11 mouse cellular contexts compared by ENCODE assay signal in genomic region chr11:102051541-102051940, GRCm38 (mm10). TPM values are rescaled to one million over a fixed set of nuclear protein-coding genes. Genes with fewer than 3 reads are reported as not detected.
DNase-seq lines count a peak whose midpoint lies in the region; ATAC-seq and TF ChIP-seq lines count a peak whose summit lies in the region.
"Had no signal": no experiment of that assay in that cellular context is flagged by ENCODE, and none has a peak within 500 bp of the region (broad histone marks: within the 10 kb centered on the region; RNA-seq: fewer than 3 reads in every experiment).

No protein-coding gene starts in this region.

- H3K79me2 ChIP-seq in liver, adult 2 months (ENCODE audit: control insufficient read depth, insufficient read depth, low read length): no peaks in the 10 kb centered on the region

- TF ChIP-seq CTCF in liver, adult 2 months (IDR thresholded peaks at IDR 0.05; ENCODE audit: low read depth, low read length): no peak
- no peak for TF ChIP-seq CTCF in midbrain, postnatal 0 days (IDR thresholded peaks at IDR 0.05)

- no peaks in the 10 kb centered on the region for H3K9me3 ChIP-seq in heart, embryonic 14.5 days (ENCODE audit: control insufficient read depth, low read length)
- no peaks in the 10 kb centered on the region for H3K9me3 ChIP-seq in stomach, embryonic 16.5 days (replicated peaks; ENCODE audit: control insufficient read depth, low read length)
- no peaks in the 10 kb centered on the region for H3K9me3 ChIP-seq in midbrain, postnatal 0 days (ENCODE audit: low read length)
- H3K9me3 ChIP-seq: limb, embryonic 15.5 days had no signal

- H3K27ac ChIP-seq in liver, adult 2 months (replicated peaks; ENCODE audit: insufficient read depth, low read depth, low read length): peak overlapping the region; percentile 77
- peak overlapping the region; percentile 81 to 90 for H3K27ac ChIP-seq in heart, embryonic 14.5 days (replicated peaks in 1 of 2; ENCODE audit: control insufficient read depth in 1 of 2, insufficient read depth in 1 of 2, low read depth in 2 of 2, low read length in 2 of 2)
- H3K27ac ChIP-seq in stomach, embryonic 16.5 days (ENCODE audit: low read length): peak overlapping the region; percentile 69; the same call in 1 of the 2 replicates
- no peak overlapping the region for H3K27ac ChIP-seq in midbrain, postnatal 0 days (ENCODE audit: low read depth, low read length)

- H3K36me3 ChIP-seq in liver, adult 2 months (ENCODE audit: control insufficient read depth, insufficient read depth, low read length): no peaks in the 10 kb centered on the region
- H3K36me3 ChIP-seq in heart, embryonic 14.5 days (ENCODE audit: control insufficient read depth, insufficient read depth, low read length): no peaks in the 10 kb centered on the region
- H3K36me3 ChIP-seq in stomach, embryonic 16.5 days (ENCODE audit: control insufficient read depth, insufficient read depth, low read length): no peaks in the 10 kb centered on the region
- H3K36me3 ChIP-seq in midbrain, postnatal 0 days (ENCODE audit: insufficient read depth, low read length): no peaks in the 10 kb centered on the region
- H3K36me3 ChIP-seq: limb, embryonic 15.5 days had no signal

- no peak overlapping the region for H3K4me3 ChIP-seq in liver, adult 2 months (ENCODE audit: insufficient read depth, low read depth, low read length)
- 0 out of 4 replicates have a peak overlapping the region, but pooled peaks of 1 of the 2 experiments have one; percentile 13 for H3K4me3 ChIP-seq in heart, embryonic 14.5 days (ENCODE audit: control insufficient read depth in 1 of 2, insufficient read depth in 1 of 2, low read depth in 1 of 2, low read length in 2 of 2)
- H3K4me3 ChIP-seq in stomach, embryonic 16.5 days (replicated peaks; ENCODE audit: low read length): no peak overlapping the region
- H3K4me3 ChIP-seq in midbrain, postnatal 0 days (ENCODE audit: low read depth, low read length): no peak overlapping the region
- H3K4me3 ChIP-seq: limb, embryonic 15.5 days had no signal

- H3K4me1 ChIP-seq in liver, adult 2 months (ENCODE audit: control insufficient read depth, insufficient read depth, low read length): peaks cover 8% of the 10 kb centered on the region; the same call in 1 of the 2 replicates
- peaks cover 0 to 7% of the 10 kb centered on the region in 2 experiments; a peak in 1 of 4 replicates for H3K4me1 ChIP-seq in heart, embryonic 14.5 days (ENCODE audit: control insufficient read depth in 2 of 2, insufficient read depth in 2 of 2, low read length in 2 of 2)
- H3K4me1 ChIP-seq in stomach, embryonic 16.5 days (ENCODE audit: control insufficient read depth, insufficient read depth, low read length): no peaks in the 10 kb centered on the region
- no peaks in the 10 kb centered on the region for H3K4me1 ChIP-seq in midbrain, postnatal 0 days (ENCODE audit: insufficient read depth, low read length)

- H3K27me3 ChIP-seq in liver, adult 2 months (ENCODE audit: control insufficient read depth, insufficient read depth, low read length): no peaks in the 10 kb centered on the region
- no peaks in the 10 kb centered on the region for H3K27me3 ChIP-seq in heart, embryonic 14.5 days (ENCODE audit: control insufficient read depth, insufficient read depth, low read length)
- H3K27me3 ChIP-seq in stomach, embryonic 16.5 days (ENCODE audit: control insufficient read depth, insufficient read depth, low read length): no peaks in the 10 kb centered on the region
- H3K27me3 ChIP-seq in midbrain, postnatal 0 days (ENCODE audit: insufficient read depth, low read length): no peaks in the 10 kb centered on the region
- H3K27me3 ChIP-seq: limb, embryonic 15.5 days had no signal

- no peak overlapping the region for H3K4me2 ChIP-seq in heart, embryonic 14.5 days (ENCODE audit: low read length)
- no peak overlapping the region for H3K4me2 ChIP-seq in stomach, embryonic 16.5 days (ENCODE audit: low read depth, low read length)
- H3K4me2 ChIP-seq in midbrain, postnatal 0 days (ENCODE audit: low read depth, low read length, poor library complexity, severe bottlenecking): no peak overlapping the region
- H3K4me2 ChIP-seq: limb, embryonic 15.5 days had no signal

- H3K9ac ChIP-seq in liver, adult 2 months (ENCODE audit: low read depth, low read length): no peak overlapping the region
- no peak overlapping the region for H3K9ac ChIP-seq in heart, embryonic 14.5 days (ENCODE audit: low read length)
- H3K9ac ChIP-seq in stomach, embryonic 16.5 days (ENCODE audit: low read length): no peak overlapping the region
- H3K9ac ChIP-seq in midbrain, postnatal 0 days (replicated peaks; ENCODE audit: low read length, poor library complexity, severe bottlenecking): no peak overlapping the region
- H3K9ac ChIP-seq: limb, embryonic 15.5 days had no signal

- DNase-seq in liver, adult 2 months (ENCODE audit: extremely low read depth, low read depth, low spot score): peak; percentile 22
- DNase-seq in liver: no peak
- DNase-seq in kidney, postnatal 36 days: peak; percentile 81 to 88
- no peak for DNase-seq in thymus, adult 18-20 months
- DNase-seq in midbrain, postnatal 0 days (ENCODE audit: low spot score): no peak
- no peak for DNase-seq in left cerebral cortex, adult 9 months (ENCODE audit: low spot score in 2 of 2)

- no peak for TF ChIP-seq POLR2A in liver, adult 2 months (IDR thresholded peaks at IDR 0.05; ENCODE audit: extremely low read depth, insufficient read depth, low read length)

- 70% methylated on average over 4 of the region's 4 CpGs for WGBS in liver, adult 2 months
- WGBS in heart, embryonic 14.5 days: 44% methylated on average over 4 of the region's 4 CpGs
- WGBS in stomach, embryonic 16.5 days: 60% methylated on average over 4 of the region's 4 CpGs
- 68% methylated on average over 4 of the region's 4 CpGs for WGBS in midbrain, postnatal 0 days

- 0 out of 2 replicates have a peak, but pooled peaks have one; percentile 45 for ATAC-seq in heart, embryonic 14.5 days (ENCODE audit: insufficient number of reproducible peaks, insufficient read depth, low FRiP score, low read depth)
- no peak for ATAC-seq in stomach, embryonic 16.5 days (ENCODE audit: insufficient read depth, low FRiP score)
- no peak for ATAC-seq in midbrain, postnatal 0 days (ENCODE audit: low FRiP score)

RNA-seq across cellular contexts. Expression of gene Cd300lg, which starts 10.2 kb away (rescaled TPM):
- total RNA-seq in liver, adult 2 months (2014; rRNA removed): 8.4 and 11.1 TPM in 2 replicates
- 12.2 and 13.3 TPM in 2 replicates for polyA plus RNA-seq in liver, adult 2 months (2012; rRNA removed)
- polyA plus RNA-seq in heart, embryonic 14.5 days (2014; fragmentation: Nextera tagmentation; extraction: Ambion mirVana): 4.2 and 4.8 TPM in 2 replicates
- polyA plus RNA-seq in stomach, embryonic 16.5 days (2015; fragmentation: Nextera tagmentation; extraction: Ambion mirVana): 2.9 and 3.5 TPM in 2 replicates
- 0.14 TPM in 1 of 2 replicates, not detected in the other for total RNA-seq in midbrain, postnatal 0 days (2014; rRNA removed)
- polyA plus RNA-seq in midbrain, postnatal 0 days (2015; fragmentation: Nextera tagmentation; extraction: Ambion mirVana): 0.25 TPM in 2 replicates

RNA-seq across cellular contexts. Expression of gene Mpp3, which starts 23.3 kb away (rescaled TPM):
- total RNA-seq in liver, adult 2 months (2014; rRNA removed): 0.07 and 0.28 TPM in 2 replicates
- polyA plus RNA-seq in liver, adult 2 months (2012; rRNA removed): 0.06 and 0.19 TPM in 2 replicates
- 2.9 and 3.3 TPM in 2 replicates for polyA plus RNA-seq in heart, embryonic 14.5 days (2014; fragmentation: Nextera tagmentation; extraction: Ambion mirVana)
- 7.4 and 9.6 TPM in 2 replicates for polyA plus RNA-seq in stomach, embryonic 16.5 days (2015; fragmentation: Nextera tagmentation; extraction: Ambion mirVana)
- 68.2 and 71.9 TPM in 2 replicates for total RNA-seq in midbrain, postnatal 0 days (2014; rRNA removed)
- polyA plus RNA-seq in midbrain, postnatal 0 days (2015; fragmentation: Nextera tagmentation; extraction: Ambion mirVana): 53.9 and 54.7 TPM in 2 replicates

RNA-seq across cellular contexts. Expression of gene Mpp2, which starts 36.8 kb away (rescaled TPM):
- under 0.01 and 0.20 TPM in 2 replicates for total RNA-seq in liver, adult 2 months (2014; rRNA removed)
- 0.20 and 0.22 TPM in 2 replicates for polyA plus RNA-seq in liver, adult 2 months (2012; rRNA removed)
- polyA plus RNA-seq in heart, embryonic 14.5 days (2014; fragmentation: Nextera tagmentation; extraction: Ambion mirVana): 6.0 and 6.8 TPM in 2 replicates
- polyA plus RNA-seq in stomach, embryonic 16.5 days (2015; fragmentation: Nextera tagmentation; extraction: Ambion mirVana): 7.9 and 8.3 TPM in 2 replicates
- total RNA-seq in midbrain, postnatal 0 days (2014; rRNA removed): 59.1 and 68.4 TPM in 2 replicates
- polyA plus RNA-seq in midbrain, postnatal 0 days (2015; fragmentation: Nextera tagmentation; extraction: Ambion mirVana): 33.9 and 40.7 TPM in 2 replicates

RNA-seq across cellular contexts. Expression of gene Ppy, which starts 49.6 kb away (rescaled TPM):
- total RNA-seq in liver, adult 2 months (2014; rRNA removed): not detected in 2 replicates
- polyA plus RNA-seq in liver, adult 2 months (2012; rRNA removed): not detected in 2 replicates
- polyA plus RNA-seq in heart, embryonic 14.5 days (2014; fragmentation: Nextera tagmentation; extraction: Ambion mirVana): not detected in 2 replicates
- polyA plus RNA-seq in stomach, embryonic 16.5 days (2015; fragmentation: Nextera tagmentation; extraction: Ambion mirVana): 6.0 and 6.7 TPM in 2 replicates
- total RNA-seq in midbrain, postnatal 0 days (2014; rRNA removed): not detected in 2 replicates
- polyA plus RNA-seq in midbrain, postnatal 0 days (2015; fragmentation: Nextera tagmentation; extraction: Ambion mirVana): not detected in 2 replicates
- polyA plus RNA-seq: hindbrain, embryonic 11.5 days; limb, embryonic 15.5 days; neural tube, embryonic 14.5 days had no signal

RNA-seq across cellular contexts. Expression of gene Pyy, which starts 56.1 kb away (rescaled TPM):
- not detected in 2 replicates for total RNA-seq in liver, adult 2 months (2014; rRNA removed)
- polyA plus RNA-seq in liver, adult 2 months (2012; rRNA removed): 0.35 TPM in 1 of 2 replicates, not detected in the other
- polyA plus RNA-seq in heart, embryonic 14.5 days (2014; fragmentation: Nextera tagmentation; extraction: Ambion mirVana): not detected in 2 replicates
- 40.5 and 56.0 TPM in 2 replicates for polyA plus RNA-seq in stomach, embryonic 16.5 days (2015; fragmentation: Nextera tagmentation; extraction: Ambion mirVana)
- not detected in 2 replicates for total RNA-seq in midbrain, postnatal 0 days (2014; rRNA removed)
- polyA plus RNA-seq in midbrain, postnatal 0 days (2015; fragmentation: Nextera tagmentation; extraction: Ambion mirVana): not detected in 2 replicates
- polyA plus RNA-seq: limb, embryonic 15.5 days; neural tube, embryonic 14.5 days had no signal

Comparison
In these comparisons a context has a peak if more than half of its experiments do, and no peak if none do; other contexts are left out.
1. DNase-seq: peak in liver, adult 2 months (single experiment) and kidney, postnatal 36 days (2 of 2); none in liver (single experiment), thymus, adult 18-20 months (0 of 2), midbrain, postnatal 0 days (single experiment) and left cerebral cortex, adult 9 months (0 of 2).